In genomic region chr10:92555727-92556525, GRCm38 (mm10) we compare ENCODE assay signal across 9 mouse cellular contexts.
A peak's percentile ranks its signal among the peaks of the same experiment; 100 is the strongest.
DNase-seq lines count a peak whose midpoint lies in the region; ATAC-seq and TF ChIP-seq lines count a peak whose summit lies in the region.
"Had no signal": no experiment of that assay in that cellular context is flagged by ENCODE, and none has a peak within 500 bp of the region (broad histone marks: within the 10 kb centered on the region; RNA-seq: fewer than 3 reads in every experiment).

No protein-coding gene starts in this region.

- H3K27ac ChIP-seq in kidney, postnatal 0 days, result no peak overlapping the region
- peak overlapping the region; percentile 92 for H3K27ac ChIP-seq in forebrain, embryonic 12.5 days
- no peak overlapping the region for H3K27ac ChIP-seq in limb, embryonic 12.5 days

- H3K9ac ChIP-seq in kidney, postnatal 0 days (ENCODE audit: low read depth, low read length), result no peak overlapping the region
- H3K9ac ChIP-seq in forebrain, embryonic 12.5 days, result no peak overlapping the region
- no peak overlapping the region for H3K9ac ChIP-seq in limb, embryonic 12.5 days (replicated peaks)

- 0 out of 2 replicates have a peak overlapping the region, but pooled peaks have one; percentile 13 for H3K4me2 ChIP-seq in kidney, postnatal 0 days (ENCODE audit: low read length)
- H3K4me2 ChIP-seq in forebrain, embryonic 12.5 days, result peak overlapping the region; percentile 38
- peak overlapping the region; percentile 41 for H3K4me2 ChIP-seq in limb, embryonic 12.5 days

- H3K9me3 ChIP-seq in kidney, postnatal 0 days (replicated peaks; ENCODE audit: low read length), result no peaks in the 10 kb centered on the region
- no peaks in the 10 kb centered on the region for H3K9me3 ChIP-seq in forebrain, embryonic 12.5 days
- H3K9me3 ChIP-seq in limb, embryonic 12.5 days, result no peaks in the 10 kb centered on the region

- H3K36me3 ChIP-seq in kidney, postnatal 0 days (ENCODE audit: insufficient read depth, low read length), result no peaks in the 10 kb centered on the region
- no peaks in the 10 kb centered on the region for H3K36me3 ChIP-seq in forebrain, embryonic 12.5 days (replicated peaks)
- no peaks in the 10 kb centered on the region for H3K36me3 ChIP-seq in limb, embryonic 12.5 days

- TF ChIP-seq CTCF in kidney, postnatal 0 days (IDR thresholded peaks at IDR 0.05; ENCODE audit: low read depth), result no peak

- 49% methylated on average over 13 of the region's 13 CpGs for WGBS in kidney, postnatal 0 days
- WGBS in forebrain, embryonic 12.5 days, result 4% methylated on average over 13 of the region's 13 CpGs
- WGBS in limb, embryonic 12.5 days, result 34% methylated on average over 13 of the region's 13 CpGs

- H3K4me1 ChIP-seq in kidney, postnatal 0 days (replicated peaks; ENCODE audit: insufficient read depth, low read length), result no peaks in the 10 kb centered on the region
- H3K4me1 ChIP-seq in forebrain, embryonic 12.5 days, result peaks cover 25% of the 10 kb centered on the region
- H3K4me1 ChIP-seq in limb, embryonic 12.5 days (replicated peaks), result peaks cover 19% of the 10 kb centered on the region

- no peak for ATAC-seq in kidney, postnatal 0 days (replicated peaks; ENCODE audit: low FRiP score, low read depth)
- ATAC-seq in forebrain, embryonic 12.5 days (ENCODE audit: low FRiP score), result peak; percentile 44
- no peak for ATAC-seq in limb, embryonic 12.5 days (ENCODE audit: insufficient number of reproducible peaks, insufficient read depth, low FRiP score, low TSS enrichment, low read depth)
- no peak for ATAC-seq in inflammation-experienced regulatory T-cells, adult 6 months

- no peaks in the 10 kb centered on the region for H3K27me3 ChIP-seq in kidney, postnatal 0 days (ENCODE audit: insufficient read depth, low read length)
- H3K27me3 ChIP-seq in forebrain, embryonic 12.5 days, result peaks cover 21% of the 10 kb centered on the region
- no peaks in the 10 kb centered on the region; the same call in 1 of the 2 replicates for H3K27me3 ChIP-seq in limb, embryonic 12.5 days

- no peak overlapping the region for H3K4me3 ChIP-seq in kidney, postnatal 0 days (replicated peaks; ENCODE audit: low read depth, low read length)
- H3K4me3 ChIP-seq in forebrain, embryonic 12.5 days (replicated peaks), result no peak overlapping the region
- no peak overlapping the region for H3K4me3 ChIP-seq in limb, embryonic 12.5 days (replicated peaks)

- no peak for DNase-seq in kidney, postnatal 0 days (ENCODE audit: low spot score)
- no peak for DNase-seq in kidney, adult 9 months
- peak; percentile 46 for DNase-seq in retina, postnatal 1 day
- DNase-seq in spleen, adult 18-20 months, result no peak
- DNase-seq in adrenal gland, postnatal 25 days, result no peak
- DNase-seq: lung, adult 2 months had no signal
